Mouse (Mus musculus): ENCODE measurements around the gene Ctnnbl1. TPM values are rescaled to one million over a fixed set of nuclear protein-coding genes. Genes with fewer than 3 reads are reported as not detected.

The Ctnnbl1 gene
- polyA plus RNA-seq (2012; rRNA removed), result 19.3 and 22.1 TPM in 2 replicates

DNA sequence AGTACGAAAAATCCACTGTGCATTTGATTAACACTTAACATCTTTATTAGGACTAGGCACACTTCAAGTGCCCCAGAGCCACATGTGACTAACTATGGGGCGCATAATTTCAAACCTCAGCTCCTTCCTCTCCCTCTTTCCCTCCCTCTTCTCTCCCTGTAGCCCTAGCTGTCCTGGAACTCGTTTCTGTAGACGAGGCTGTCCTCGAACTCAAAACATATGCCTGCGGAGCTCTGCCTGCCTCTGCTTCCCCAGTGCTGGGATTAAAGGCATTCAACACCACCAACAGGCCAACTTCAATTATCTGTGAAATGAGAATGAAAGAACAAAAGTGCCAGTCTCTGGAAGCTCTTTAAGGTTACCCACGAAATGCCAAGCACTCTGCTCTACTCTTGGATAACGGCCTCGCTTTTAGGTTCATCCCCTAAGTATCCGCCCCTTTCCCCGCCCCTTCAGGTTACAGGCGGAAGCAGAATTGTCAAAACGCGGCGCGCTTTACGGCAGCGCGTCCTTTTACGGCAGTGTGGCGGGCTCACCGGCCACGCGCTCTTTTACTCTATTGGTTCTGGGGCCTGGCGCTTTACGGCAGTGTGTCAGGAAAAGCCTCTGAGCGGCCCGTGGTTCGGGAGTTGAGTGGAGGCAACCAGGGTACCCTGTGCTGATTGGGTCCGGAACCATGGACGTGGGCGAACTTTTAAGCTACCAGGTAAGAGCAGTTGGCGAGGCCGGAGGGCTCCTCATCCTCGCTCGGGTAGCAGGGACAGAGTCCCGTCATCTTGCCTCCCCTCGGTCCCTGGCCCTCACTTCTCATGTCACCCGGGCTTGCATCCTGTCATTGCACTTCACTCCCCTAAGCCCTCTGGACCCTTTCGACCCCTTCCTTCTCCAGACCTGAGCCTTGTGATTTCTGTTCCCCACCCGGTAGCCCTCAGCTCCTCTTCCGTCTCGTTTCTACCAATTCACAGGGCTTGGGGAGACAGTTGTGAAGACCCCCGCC, at the start of gene Ctnnbl1:
TSS of gene Ctnnbl1 (plus strand) at position 548 of the 997 bp plus-strand sequence.
- DNase-seq (ENCODE audit: low spot score), result peak; percentile 96

DNA sequence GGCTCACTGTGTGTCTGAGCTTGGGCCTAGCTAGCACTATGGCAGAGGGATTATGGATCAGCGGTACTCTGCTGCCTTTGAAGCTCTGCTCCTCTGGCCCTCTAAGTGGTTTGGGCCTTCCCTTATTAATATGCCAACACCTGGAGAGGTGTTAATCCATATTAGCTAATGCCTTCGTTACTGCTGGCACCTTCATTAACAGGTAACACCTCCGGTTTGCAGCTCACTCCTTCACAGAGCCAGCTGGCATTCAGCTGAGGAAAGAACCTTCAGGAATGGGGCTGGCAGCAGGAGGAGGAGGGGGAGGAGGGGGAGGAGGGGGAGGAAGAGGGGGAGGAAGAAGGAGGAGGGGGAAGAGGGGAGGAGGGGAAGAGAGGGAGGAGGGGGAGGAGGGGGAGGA, 49.7 kb upstream of the Ctnnbl1 start:
- no peak for DNase-seq (ENCODE audit: low spot score)

DNA sequence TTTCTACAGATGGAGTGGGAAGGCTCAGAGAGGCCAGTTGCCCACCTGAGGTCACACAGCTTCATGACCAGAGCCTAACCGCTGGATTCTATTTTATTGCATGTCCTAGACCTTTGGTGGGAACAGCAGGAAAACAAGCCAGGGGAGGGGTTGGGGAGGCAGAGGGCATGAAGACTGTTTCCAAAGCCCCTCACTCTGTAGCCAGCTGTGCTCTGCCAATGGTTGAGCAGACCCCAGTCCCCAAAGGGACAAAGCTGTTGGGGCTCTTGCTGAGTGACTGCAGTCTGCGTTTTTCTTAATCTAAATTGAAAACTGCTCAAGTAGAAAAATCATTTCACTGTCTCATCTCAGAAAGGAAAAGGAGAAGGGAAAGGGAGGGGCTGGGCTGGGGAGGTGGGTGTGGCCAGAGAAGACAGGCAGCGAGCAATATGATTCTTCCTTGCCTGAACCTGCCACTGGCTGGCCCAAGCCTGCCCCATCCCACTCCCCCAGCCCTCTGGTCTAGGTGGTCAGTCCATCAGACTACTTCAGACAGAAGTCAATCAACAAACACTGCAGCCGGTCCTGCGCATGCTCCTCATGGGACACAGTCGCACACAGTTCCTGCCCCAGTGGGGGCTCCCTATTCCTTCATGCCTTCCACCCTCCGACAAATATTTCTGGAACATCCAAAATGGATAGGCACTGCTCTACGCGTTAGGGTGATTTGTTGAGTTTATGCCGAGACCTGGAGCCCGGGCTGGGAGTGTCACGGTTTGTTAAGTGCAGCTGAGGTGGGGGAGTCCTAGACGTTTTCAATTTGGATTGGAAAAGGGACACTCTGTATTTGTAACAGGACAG, 45.7 kb upstream of the Ctnnbl1 start:
- DNase-seq (ENCODE audit: low spot score), result no peak

DNA sequence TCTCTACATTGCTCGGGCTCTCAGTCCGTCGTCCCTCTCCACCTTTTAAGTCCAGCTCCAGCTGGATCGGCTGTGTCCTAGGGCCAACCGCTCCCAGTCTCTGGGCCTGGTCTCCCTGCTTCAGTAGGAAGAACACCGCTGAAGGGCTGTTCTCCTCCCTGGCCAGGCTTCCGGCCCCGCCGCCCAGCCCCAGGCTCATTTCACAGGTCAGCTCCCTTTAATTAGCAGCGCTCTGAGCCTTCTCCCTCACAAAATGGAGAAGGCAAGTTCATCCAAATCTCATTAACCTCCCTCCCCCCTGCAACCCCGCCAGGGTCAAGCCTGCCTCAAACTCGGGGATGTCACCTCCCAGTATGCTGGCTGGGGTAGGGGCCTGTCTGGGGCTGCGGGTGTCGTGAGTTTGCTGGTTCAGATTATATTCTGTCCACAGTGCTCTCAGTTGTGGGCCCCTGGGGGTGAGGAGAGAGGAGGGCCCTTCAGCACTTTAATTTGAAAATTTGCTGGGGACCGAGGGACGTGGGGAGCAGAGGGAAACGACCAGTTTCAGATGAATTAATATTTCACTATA, 44.8 kb upstream of the Ctnnbl1 start:
- DNase-seq (ENCODE audit: low spot score), result no peak

DNA sequence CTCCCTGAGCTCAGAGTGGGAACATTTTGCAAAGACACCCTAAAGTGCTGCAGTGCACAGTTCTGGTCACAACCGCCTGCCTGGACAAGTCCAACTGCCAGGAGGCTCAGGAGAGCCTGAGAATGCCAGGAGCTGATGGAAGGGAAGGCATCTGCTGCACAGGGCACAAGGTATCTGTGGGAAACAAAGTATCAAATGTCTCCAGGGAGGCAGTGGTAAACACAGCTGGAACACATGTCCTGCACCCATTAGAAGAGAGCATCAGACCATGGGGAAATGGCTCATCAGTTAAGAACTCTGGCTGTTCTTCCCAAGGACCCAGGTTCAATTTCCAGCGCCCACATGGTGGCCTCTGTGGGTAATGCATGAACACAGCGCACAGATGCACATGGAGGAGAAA, 43.6 kb upstream of the Ctnnbl1 start:
- no peak for DNase-seq (ENCODE audit: low spot score)

- no peak for DNase-seq (ENCODE audit: low spot score)
These were observed 40.9 kb upstream of the Ctnnbl1 start for GRCm38 (mm10) chr2:157696297-157696731.

DNA sequence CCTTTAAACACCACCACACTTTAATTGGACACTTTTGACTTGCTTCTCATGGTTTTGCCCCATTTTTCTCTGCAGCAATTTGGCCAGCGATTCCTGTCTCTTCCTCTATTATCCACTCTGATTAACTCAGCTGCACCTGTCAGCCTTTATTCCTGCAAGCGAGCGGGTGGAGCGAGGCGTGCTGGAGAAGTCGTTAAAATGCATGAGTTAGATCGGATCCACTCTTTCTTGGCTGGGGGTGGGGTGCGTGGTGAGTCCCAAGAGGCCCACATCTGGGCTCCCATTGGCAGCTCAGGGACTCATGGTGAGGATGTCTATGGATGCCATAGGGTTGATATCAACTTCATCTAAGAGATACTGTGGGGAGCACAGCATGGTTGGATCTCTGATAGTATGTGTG, 34.0 kb upstream of the Ctnnbl1 start:
- no peak for DNase-seq (ENCODE audit: low spot score)

DNA sequence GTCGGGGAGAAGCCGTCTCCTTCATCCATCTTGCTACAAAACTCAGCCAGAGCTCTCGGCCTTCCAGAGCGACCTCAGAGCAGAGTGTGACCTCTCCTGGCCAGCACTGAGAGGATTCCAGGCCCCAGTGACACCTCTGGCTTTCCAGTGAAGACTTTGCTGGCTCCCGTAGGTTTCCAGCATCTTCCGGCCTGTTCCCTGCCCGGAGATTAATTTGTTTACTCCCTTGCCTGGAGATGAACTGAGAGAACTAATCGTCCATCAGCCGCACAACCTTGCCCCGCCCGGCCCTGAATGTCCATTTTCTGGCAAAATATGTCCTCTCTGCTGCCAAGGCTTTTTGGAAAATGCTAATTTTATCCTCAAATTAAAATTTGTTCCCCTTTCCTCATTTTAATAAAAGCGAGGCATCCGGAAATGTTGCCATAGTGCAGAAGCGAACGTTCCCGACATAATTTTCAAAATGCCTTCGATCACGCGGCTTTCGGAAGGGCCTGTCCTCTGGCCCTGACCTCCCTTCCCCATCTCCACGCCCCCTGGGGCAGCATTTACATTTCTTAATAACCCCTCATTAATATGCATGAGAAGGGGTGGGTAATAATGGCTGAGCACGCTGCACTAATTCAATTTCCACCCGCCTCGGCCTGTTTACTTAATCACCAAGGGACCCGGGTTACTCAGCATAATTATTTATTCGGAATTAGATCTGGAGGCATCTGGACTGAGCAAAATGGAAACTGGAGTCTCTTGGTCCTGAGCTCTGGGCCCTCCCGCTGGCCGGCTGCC, 32.0 kb upstream of the Ctnnbl1 start:
- no peak for DNase-seq (ENCODE audit: low spot score)

GRCm38 (mm10) chr2:157705777-157706158, 31.4 kb upstream of the Ctnnbl1 start:
- no peak for DNase-seq (ENCODE audit: low spot score)

DNA sequence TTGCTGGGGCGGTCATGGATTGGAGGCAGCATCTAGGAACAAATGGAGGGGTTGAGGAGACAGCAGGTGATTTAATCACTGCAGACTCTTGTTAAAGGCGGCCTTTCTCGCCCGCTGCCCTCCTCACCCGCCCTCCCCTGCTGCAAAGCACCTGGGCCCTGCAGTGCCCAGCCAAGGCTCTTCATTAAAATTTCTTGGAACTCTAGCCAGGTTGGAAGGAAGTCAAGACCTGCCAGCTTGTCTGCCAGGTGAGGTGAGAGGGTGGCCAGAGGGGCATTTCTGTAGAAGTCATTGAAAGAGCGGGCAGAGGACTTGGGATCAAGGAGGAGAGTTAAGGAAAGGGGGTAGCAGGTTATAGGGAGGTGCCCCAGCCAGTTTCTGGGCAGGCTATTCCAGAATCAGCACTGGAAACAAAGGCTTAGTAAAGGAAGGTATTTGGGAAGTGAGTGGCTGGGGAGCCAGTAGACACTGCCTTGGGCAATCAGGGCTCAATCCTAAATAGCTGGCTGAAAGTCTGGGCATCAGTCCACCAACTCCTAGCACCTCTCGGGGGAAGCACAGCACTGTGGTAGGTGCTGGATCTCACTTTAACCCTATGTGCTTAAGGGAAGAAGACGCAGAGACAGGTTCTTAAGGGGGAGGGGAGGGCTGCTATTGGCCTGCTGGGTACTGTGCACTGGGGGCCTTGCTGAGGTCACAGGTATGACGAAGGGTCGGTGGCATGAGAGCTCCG, 29.8 kb upstream of the Ctnnbl1 start:
- no peak for DNase-seq (ENCODE audit: low spot score)

- DNase-seq (ENCODE audit: low spot score), result no peak
These were observed 24.5 kb upstream of the Ctnnbl1 start for GRCm38 (mm10) chr2:157712677-157713076.

GRCm38 (mm10) chr2:157715586-157716191, 21.5 kb upstream of the Ctnnbl1 start:
- DNase-seq (ENCODE audit: low spot score), result no peak

DNA sequence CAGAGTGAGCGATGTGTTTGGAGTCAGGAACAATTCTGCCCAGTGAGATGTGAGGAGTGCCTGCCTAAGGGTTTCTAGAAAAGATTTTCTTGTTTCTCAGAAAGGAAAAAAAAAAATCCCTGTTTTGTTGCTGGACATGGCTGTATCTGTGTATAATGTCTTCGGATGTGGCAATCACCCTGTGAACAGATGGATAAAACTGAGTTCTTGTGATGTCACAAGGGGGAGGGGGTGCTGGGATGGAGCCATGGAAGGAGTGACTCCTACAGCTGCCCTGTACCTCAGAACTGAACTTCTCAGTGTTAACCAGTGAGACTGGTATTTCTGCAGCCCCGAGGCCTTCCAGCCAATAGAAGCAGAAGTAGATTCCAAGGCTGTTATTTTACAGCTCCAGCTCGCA, 18.8 kb upstream of the Ctnnbl1 start:
- no peak for DNase-seq (ENCODE audit: low spot score)

- no peak for DNase-seq (ENCODE audit: low spot score)
These were observed 13.2 kb upstream of the Ctnnbl1 start for GRCm38 (mm10) chr2:157723883-157724573.

- no peak for DNase-seq (ENCODE audit: low spot score)
These were observed 12.7 kb upstream of the Ctnnbl1 start for GRCm38 (mm10) chr2:157724574-157724914.

GRCm38 (mm10) chr2:157744619-157745018, 7.4 kb downstream of the Ctnnbl1 start:
- DNase-seq (ENCODE audit: low spot score), result no peak

DNA sequence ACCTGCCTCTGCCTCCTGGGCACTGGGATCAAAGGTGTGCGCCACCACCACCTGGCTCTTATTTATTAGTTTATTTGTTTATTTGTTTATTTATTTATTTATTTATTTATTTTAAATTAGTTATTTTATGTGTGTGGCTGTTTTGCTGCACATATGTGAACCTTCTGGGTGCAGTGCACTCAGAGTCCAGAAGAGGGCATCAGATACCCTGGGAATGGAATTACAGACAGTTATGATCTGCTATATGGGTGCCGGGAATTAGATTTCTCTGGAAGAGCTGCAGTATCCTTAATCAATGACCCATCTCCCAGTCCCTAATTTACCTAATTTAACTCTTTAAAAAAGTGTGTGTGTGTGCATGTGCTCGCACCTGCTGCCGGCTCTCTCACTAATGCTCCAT, 8.5 kb downstream of the Ctnnbl1 start:
- no peak for DNase-seq (ENCODE audit: low spot score)

DNA sequence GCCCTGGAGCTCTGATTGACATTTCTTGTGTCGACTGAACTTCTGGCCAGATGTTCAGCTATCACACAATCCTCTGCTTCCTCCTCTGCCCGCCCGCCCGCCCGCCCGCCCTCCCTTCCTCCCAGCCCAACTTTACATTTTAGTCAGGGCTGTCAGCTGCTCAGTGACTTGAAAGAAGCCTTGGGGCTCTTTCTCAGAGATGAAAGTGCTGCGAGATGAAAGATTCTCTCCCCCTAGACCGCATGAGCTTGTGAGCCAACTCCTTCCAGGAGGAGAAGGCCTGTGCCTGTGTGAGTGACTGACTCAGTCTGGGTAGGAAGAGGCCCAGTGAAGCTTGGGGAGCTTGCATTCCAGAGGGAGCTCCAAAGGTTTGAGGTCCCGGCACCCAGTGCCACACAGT, 9.4 kb downstream of the Ctnnbl1 start:
- DNase-seq (ENCODE audit: low spot score), result no peak

DNA sequence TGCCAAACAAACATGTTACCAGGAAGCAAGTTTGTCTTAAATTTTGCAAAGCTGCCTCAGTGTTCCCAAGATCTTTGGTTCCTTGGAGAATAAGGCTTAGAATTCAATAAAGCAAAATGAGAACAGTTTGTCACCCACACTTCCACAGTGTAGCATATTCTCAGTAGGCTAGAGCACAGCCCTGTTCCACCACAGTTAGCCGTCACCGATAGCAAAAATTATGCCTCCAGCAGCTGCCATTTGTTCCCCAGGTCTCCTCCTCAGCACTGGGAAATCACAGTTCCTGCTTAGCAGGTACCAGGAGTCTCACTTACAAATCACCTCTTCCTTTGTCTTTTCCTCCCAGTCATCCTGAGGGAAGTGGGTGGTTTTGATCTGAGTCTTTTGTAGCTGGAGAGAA, 10.8 kb downstream of the Ctnnbl1 start:
- DNase-seq (ENCODE audit: low spot score), result no peak

DNA sequence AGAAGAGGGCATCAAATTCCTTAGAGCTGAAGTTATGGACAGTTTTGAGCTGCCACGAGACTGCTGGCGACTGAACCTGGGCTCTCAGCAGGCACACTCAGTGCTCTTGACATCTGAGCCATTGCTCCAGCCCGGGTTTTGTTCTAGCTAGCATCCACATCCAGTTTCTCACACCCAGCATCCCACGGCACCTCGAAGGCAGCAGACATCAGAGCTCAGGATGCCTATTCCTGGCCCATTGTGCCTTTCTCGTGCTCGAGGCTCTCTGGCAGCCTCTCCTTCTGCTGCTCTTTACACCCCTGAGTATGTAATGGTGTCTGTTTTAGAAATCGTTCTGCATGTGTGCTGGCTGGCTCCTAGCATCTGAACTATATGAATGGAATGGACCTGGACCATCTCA, 13.3 kb downstream of the Ctnnbl1 start:
- DNase-seq (ENCODE audit: low spot score), result no peak
